Mouse (Mus musculus) spleen, adult 2 months (tissue): ENCODE data around the gene Traf4.

Experiments used
- CTCF ChIP-seq: fragments of 200-500 bp; IDR thresholded peaks from 2 replicates; pipeline ENCODE4 v1.5.1; 2011; ENCODE audit warnings: mild to moderate bottlenecking, inconsistent platforms; ENCODE audit not compliant: insufficient read depth, insufficient read length, insufficient replicate concordance; ENCODE audit errors: extremely low read depth
- POLR2A ChIP-seq: fragments of 200-500 bp; IDR thresholded peaks from 2 replicates; pipeline ENCODE4 v1.6.1; 2011; ENCODE audit warnings: low read depth, low read length, inconsistent platforms

DNA sequence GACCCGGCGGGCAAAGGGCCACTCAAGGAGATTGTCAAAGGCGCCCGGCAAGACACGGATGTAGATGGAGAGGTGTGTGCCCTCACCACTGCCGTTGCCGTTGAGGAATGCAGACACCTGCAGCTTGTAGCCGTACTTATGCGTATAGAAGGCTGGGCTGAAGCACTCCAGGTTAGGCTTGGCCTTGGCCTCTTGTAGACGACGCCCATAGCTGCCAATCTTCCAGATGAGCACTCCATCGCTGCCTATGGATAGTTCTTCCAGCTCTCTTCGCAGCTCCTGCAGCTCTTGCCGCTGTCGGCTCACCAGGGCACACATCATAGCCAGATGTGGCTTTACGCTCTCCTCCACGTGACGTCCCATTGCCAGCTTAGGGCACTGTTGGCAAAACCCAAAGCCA, 5.2 kb downstream of the Traf4 start:
- no peak for TF ChIP-seq CTCF
- TF ChIP-seq POLR2A = no peak
